Mouse (Mus musculus) urinary bladder, adult 18-20 months (tissue): ENCODE results near the gene Cped1.
A peak's percentile ranks its signal among the peaks of the same experiment; 100 is the strongest.

ENCODE experiments used
- DNase-seq, 2 experiments: peaks; one replicate each; pipeline ENCODE4 v3.0.0; 2022; ENCODE audit warnings: low spot score in 2 of 2, mixed read lengths in 2 of 2

The Cped1 gene

GRCm38 (mm10) chr6:22161944-22162343 lies 176.2 kb downstream of the Cped1 start:
- DNase-seq = no peak

GRCm38 (mm10) chr6:22168388-22168787 lies 182.7 kb downstream of the Cped1 start:
- DNase-seq = no peak

- no peak for DNase-seq
Observed at GRCm38 (mm10) chr6:22178721-22179295, 193.1 kb downstream of the Cped1 start.

- no peak for DNase-seq
Observed at GRCm38 (mm10) chr6:22180316-22180715, 194.6 kb downstream of the Cped1 start.

GRCm38 (mm10) chr6:22186967-22187366 lies 201.3 kb downstream of the Cped1 start:
- no peak for DNase-seq

- no peak for DNase-seq
Observed at GRCm38 (mm10) chr6:22189346-22190335, 203.9 kb downstream of the Cped1 start.

- no peak for DNase-seq
Observed at GRCm38 (mm10) chr6:22198603-22199002, 212.9 kb downstream of the Cped1 start.

GRCm38 (mm10) chr6:22199473-22199872 lies 213.8 kb downstream of the Cped1 start:
- no peak for DNase-seq

- no peak for DNase-seq
Observed at GRCm38 (mm10) chr6:22200133-22200532, 214.4 kb downstream of the Cped1 start.

- no peak for DNase-seq
Observed at GRCm38 (mm10) chr6:22201879-22202278, 216.2 kb downstream of the Cped1 start.

GRCm38 (mm10) chr6:22205030-22205750 lies 219.5 kb downstream of the Cped1 start:
- no peak for DNase-seq

GRCm38 (mm10) chr6:22205751-22206121 lies 220.0 kb downstream of the Cped1 start:
- no peak for DNase-seq

- DNase-seq = no peak
Observed at GRCm38 (mm10) chr6:22206179-22206578, 220.5 kb downstream of the Cped1 start.

GRCm38 (mm10) chr6:22206630-22207293 lies 221.0 kb downstream of the Cped1 start:
- DNase-seq = no peak

- no peak for DNase-seq
Observed at GRCm38 (mm10) chr6:22212158-22212557, 226.4 kb downstream of the Cped1 start.

GRCm38 (mm10) chr6:22213187-22213586 lies 227.5 kb downstream of the Cped1 start:
- no peak for DNase-seq

- DNase-seq = no peak
Observed at GRCm38 (mm10) chr6:22213813-22214212, 228.1 kb downstream of the Cped1 start.

- DNase-seq = no peak
Observed at GRCm38 (mm10) chr6:22214665-22215064, 228.9 kb downstream of the Cped1 start.

- peak in 1 of 2 experiments; percentile 11 for DNase-seq
Observed at GRCm38 (mm10) chr6:22216276-22216973, 230.7 kb downstream of the Cped1 start.

- no peak for DNase-seq
Observed at GRCm38 (mm10) chr6:22221134-22221533, 235.4 kb downstream of the Cped1 start.

- no peak for DNase-seq
Observed at GRCm38 (mm10) chr6:22222087-22222486, 236.4 kb downstream of the Cped1 start.
